Comparison of ENCODE assay signal across 10 mouse cellular contexts in genomic region chr5:137737400-137737940, GRCm38 (mm10). TPM values are rescaled to one million over a fixed set of nuclear protein-coding genes. Genes with fewer than 3 reads are reported as not detected.
DNase-seq lines count a peak whose midpoint lies in the region; ATAC-seq lines count a peak whose summit lies in the region.
"Had no signal": no experiment of that assay in that cellular context is flagged by ENCODE, and none has a peak within 500 bp of the region (broad histone marks: within the 10 kb centered on the region; RNA-seq: fewer than 3 reads in every experiment).

No protein-coding gene starts in this region.

- no peak overlapping the region for H3K9ac ChIP-seq in forebrain, embryonic 11.5 days (ENCODE audit: low read length)
- H3K9ac ChIP-seq in hindbrain, embryonic 15.5 days, result 0 out of 2 replicates have a peak overlapping the region, but pooled peaks have one; percentile 62
- H3K9ac ChIP-seq: stomach, embryonic 15.5 days had no signal

- peak overlapping the region; percentile 90; the same call in 1 of the 2 replicates for H3K27ac ChIP-seq in forebrain, embryonic 10.5 days
- no peak overlapping the region for H3K27ac ChIP-seq in forebrain, embryonic 11.5 days (ENCODE audit: low read depth, low read length)
- H3K27ac ChIP-seq in hindbrain, embryonic 15.5 days (replicated peaks), result peak overlapping the region; percentile 93
- H3K27ac ChIP-seq: stomach, embryonic 15.5 days had no signal

- H3K4me1 ChIP-seq in forebrain, embryonic 10.5 days, result peaks cover 86% of the 10 kb centered on the region
- peaks cover 49% of the 10 kb centered on the region for H3K4me1 ChIP-seq in forebrain, embryonic 11.5 days (replicated peaks; ENCODE audit: control insufficient read depth, insufficient read depth, low read length)
- peaks cover 67% of the 10 kb centered on the region for H3K4me1 ChIP-seq in hindbrain, embryonic 15.5 days (replicated peaks)

- peaks cover 52% of the 10 kb centered on the region for H3K36me3 ChIP-seq in forebrain, embryonic 10.5 days (replicated peaks)
- H3K36me3 ChIP-seq in forebrain, embryonic 11.5 days (ENCODE audit: control insufficient read depth, insufficient read depth, low read length), result peaks cover under 1% of the 10 kb centered on the region; the same call in 1 of the 2 replicates
- peaks cover 23% of the 10 kb centered on the region for H3K36me3 ChIP-seq in hindbrain, embryonic 15.5 days

- 94% methylated on average over 6 of the region's 6 CpGs for WGBS in forebrain, embryonic 10.5 days
- WGBS in forebrain, embryonic 11.5 days, result 83% methylated on average over 6 of the region's 6 CpGs
- WGBS in hindbrain, embryonic 15.5 days, result 83% methylated on average over 6 of the region's 6 CpGs

- H3K4me2 ChIP-seq in forebrain, embryonic 11.5 days (ENCODE audit: low read depth, low read length, severe bottlenecking), result no peak overlapping the region
- H3K4me2 ChIP-seq in hindbrain, embryonic 15.5 days, result peak overlapping the region; percentile 94
- H3K4me2 ChIP-seq: stomach, embryonic 15.5 days had no signal

- ATAC-seq in forebrain, embryonic 11.5 days (replicated peaks; ENCODE audit: low FRiP score), result no peak
- ATAC-seq in hindbrain, embryonic 15.5 days (ENCODE audit: low FRiP score, low read depth), result no peak
- no peak for ATAC-seq in inflammation-experienced regulatory T-cells, adult 6 months

- no peak for DNase-seq in forebrain, embryonic 10.5 days (ENCODE audit: extremely low spot score, low spot score)
- no peak for DNase-seq in forebrain, embryonic 11.5 days (ENCODE audit: low spot score)
- peak; percentile 67 for DNase-seq in right cerebral cortex, postnatal 14 days
- no peak for DNase-seq in right cerebral cortex, adult 18-20 months
- DNase-seq in retina, postnatal 1 day, result peak; percentile 70
- DNase-seq in heart, postnatal 4 days, result no peak
- DNase-seq: gastrocnemius, postnatal 36 days had no signal

- peaks cover 4% of the 10 kb centered on the region for H3K9me3 ChIP-seq in forebrain, embryonic 10.5 days
- no peaks in the 10 kb centered on the region for H3K9me3 ChIP-seq in forebrain, embryonic 11.5 days (ENCODE audit: control insufficient read depth, low read length)
- H3K9me3 ChIP-seq in hindbrain, embryonic 15.5 days, result no peaks in the 10 kb centered on the region
- H3K9me3 ChIP-seq: stomach, embryonic 15.5 days had no signal

- 0 out of 2 replicates have a peak, but pooled peaks cover 3% of the 10 kb centered on the region for H3K27me3 ChIP-seq in forebrain, embryonic 10.5 days (ENCODE audit: poor library complexity, severe bottlenecking)
- H3K27me3 ChIP-seq in forebrain, embryonic 11.5 days (ENCODE audit: control insufficient read depth, insufficient read depth, low read length), result no peaks in the 10 kb centered on the region
- no peaks in the 10 kb centered on the region for H3K27me3 ChIP-seq in hindbrain, embryonic 15.5 days
- H3K27me3 ChIP-seq: stomach, embryonic 15.5 days had no signal

- H3K4me3 ChIP-seq in forebrain, embryonic 10.5 days, result peak overlapping the region; percentile 77; the same call in 1 of the 2 replicates
- H3K4me3 ChIP-seq in forebrain, embryonic 11.5 days (ENCODE audit: low read depth, low read length), result no peak overlapping the region
- H3K4me3 ChIP-seq in hindbrain, embryonic 15.5 days, result peak overlapping the region; percentile 2; the same call in 1 of the 2 replicates
- H3K4me3 ChIP-seq: stomach, embryonic 15.5 days had no signal

RNA-seq across cellular contexts. Expression of gene Nyap1, which starts 3.9 kb away (rescaled TPM):
- 2.9 and 5.1 TPM in 2 replicates for polyA plus RNA-seq in forebrain, embryonic 10.5 days (2016; fragmentation: Nextera tagmentation; extraction: Ambion mirVana)
- polyA plus RNA-seq in forebrain, embryonic 11.5 days (2014; fragmentation: Nextera tagmentation; extraction: Ambion mirVana), result 3.8 and 4.4 TPM in 2 replicates
- polyA plus RNA-seq in hindbrain, embryonic 15.5 days (2015; fragmentation: Nextera tagmentation; extraction: Ambion mirVana), result 44.1 and 48.5 TPM in 2 replicates
- 1 to 10 TPM; 3.1 to 3.3 TPM for total RNA-seq in heart, postnatal 4 days (2021)
- polyA plus RNA-seq in inflammation-experienced regulatory T-cells, adult 6 months (2017; shearing (Covaris generic)), result under 1 TPM in 2 of 3 experiments, not detected in 1; 0.12 to 0.20 TPM

RNA-seq across cellular contexts. Expression of gene Tsc22d4, which starts 8.1 kb away (rescaled TPM):
- 71.0 and 72.0 TPM in 2 replicates for polyA plus RNA-seq in forebrain, embryonic 10.5 days (2016; fragmentation: Nextera tagmentation; extraction: Ambion mirVana)
- polyA plus RNA-seq in forebrain, embryonic 11.5 days (2014; fragmentation: Nextera tagmentation; extraction: Ambion mirVana), result 81.1 and 83.5 TPM in 2 replicates
- polyA plus RNA-seq in hindbrain, embryonic 15.5 days (2015; fragmentation: Nextera tagmentation; extraction: Ambion mirVana), result 84.5 and 88.6 TPM in 2 replicates
- 100 to 1,000 TPM; 230 to 231 TPM for total RNA-seq in heart, postnatal 4 days (2021)
- 10 to 100 TPM; 43.3 to 83.4 (median 64.7) TPM for polyA plus RNA-seq in inflammation-experienced regulatory T-cells, adult 6 months (2017; shearing (Covaris generic))

RNA-seq across cellular contexts. Expression of gene Ppp1r35, which starts 41.2 kb away (rescaled TPM):
- polyA plus RNA-seq in forebrain, embryonic 10.5 days (2016; fragmentation: Nextera tagmentation; extraction: Ambion mirVana), result 47.5 and 49.2 TPM in 2 replicates
- polyA plus RNA-seq in forebrain, embryonic 11.5 days (2014; fragmentation: Nextera tagmentation; extraction: Ambion mirVana), result 72.8 and 77.9 TPM in 2 replicates
- polyA plus RNA-seq in hindbrain, embryonic 15.5 days (2015; fragmentation: Nextera tagmentation; extraction: Ambion mirVana), result 43.4 and 44.7 TPM in 2 replicates
- 10 to 100 TPM; 16.5 to 17.1 TPM for total RNA-seq in heart, postnatal 4 days (2021)
- polyA plus RNA-seq in inflammation-experienced regulatory T-cells, adult 6 months (2017; shearing (Covaris generic)), result 10 to 100 TPM in 1 of 3 experiments, 1 to 10 TPM in 2; 6.0 to 10.9 (median 6.5) TPM

RNA-seq across cellular contexts. Expression of gene Mepce, which starts 50.0 kb away (rescaled TPM):
- 10.0 and 11.5 TPM in 2 replicates for polyA plus RNA-seq in forebrain, embryonic 10.5 days (2016; fragmentation: Nextera tagmentation; extraction: Ambion mirVana)
- 11.9 and 12.4 TPM in 2 replicates for polyA plus RNA-seq in forebrain, embryonic 11.5 days (2014; fragmentation: Nextera tagmentation; extraction: Ambion mirVana)
- polyA plus RNA-seq in hindbrain, embryonic 15.5 days (2015; fragmentation: Nextera tagmentation; extraction: Ambion mirVana), result 9.7 and 11.0 TPM in 2 replicates
- 10 to 100 TPM; 29.0 to 40.3 TPM for total RNA-seq in heart, postnatal 4 days (2021)
- 10 to 100 TPM; 13.1 to 32.7 (median 29.8) TPM for polyA plus RNA-seq in inflammation-experienced regulatory T-cells, adult 6 months (2017; shearing (Covaris generic))

RNA-seq across cellular contexts. Expression of gene Zcwpw1, which starts 50.1 kb away (rescaled TPM):
- polyA plus RNA-seq in forebrain, embryonic 10.5 days (2016; fragmentation: Nextera tagmentation; extraction: Ambion mirVana), result 12.9 and 14.8 TPM in 2 replicates
- 18.1 and 21.2 TPM in 2 replicates for polyA plus RNA-seq in forebrain, embryonic 11.5 days (2014; fragmentation: Nextera tagmentation; extraction: Ambion mirVana)
- 11.9 and 12.8 TPM in 2 replicates for polyA plus RNA-seq in hindbrain, embryonic 15.5 days (2015; fragmentation: Nextera tagmentation; extraction: Ambion mirVana)
- 1 to 10 TPM; 2.4 to 3.2 TPM for total RNA-seq in heart, postnatal 4 days (2021)
- 10 to 100 TPM in 2 of 3 experiments, 1 to 10 TPM in 1; 4.7 to 12.0 (median 11.0) TPM for polyA plus RNA-seq in inflammation-experienced regulatory T-cells, adult 6 months (2017; shearing (Covaris generic))

Comparison
In these comparisons a context has a peak if more than half of its experiments do, and no peak if none do; other contexts are left out.
1. DNase-seq: peak in right cerebral cortex, postnatal 14 days (single experiment) and retina, postnatal 1 day (single experiment); none in forebrain, embryonic 10.5 days (single experiment), forebrain, embryonic 11.5 days (single experiment), right cerebral cortex, adult 18-20 months (single experiment) and heart, postnatal 4 days (single experiment).